Mouse (Mus musculus): ENCODE data around the gene Bglap3. TPM values are rescaled to one million over a fixed set of nuclear protein-coding genes. Genes with fewer than 3 reads are reported as not detected.
A peak's percentile ranks its signal among the peaks of the same experiment; 100 is the strongest.

Gene Bglap3
- polyA plus RNA-seq, 1 experiment = 1.0 TPM

- Histone ChIP-seq H3K9me3 (replicated peaks; ENCODE audit: control insufficient read depth, insufficient read depth, low read length, poor library complexity, severe bottlenecking) (no peaks in the 10 kb centered on the region), H3K4me1 (ENCODE audit: control insufficient read depth, insufficient read depth, low read length) (no peaks in the 10 kb centered on the region), H3K4me3 (ENCODE audit: low read depth, low read length) (peak within 1 kb of the TSS; percentile 92), H3K27me3 (ENCODE audit: control insufficient read depth, insufficient read depth, low read length, poor library complexity, severe bottlenecking) (no peaks in the 10 kb centered on the region), H3K36me3 (ENCODE audit: control insufficient read depth, insufficient read depth, low read length, poor library complexity, severe bottlenecking) (no peaks in the 10 kb centered on the region; the same call in none of the 2 replicates), H3K9ac (ENCODE audit: low read depth, poor library complexity, severe bottlenecking) (peak within 1 kb of the TSS; percentile 87), H3K27ac (ENCODE audit: insufficient read depth, low read length) (peak within 1 kb of the TSS; percentile 83)
- TF ChIP-seq EP300 (IDR thresholded peaks at IDR 0.05; ENCODE audit: insufficient read depth, low read depth, low read length) (peak; percentile 51; the same call in 1 of the 2 replicates), POLR2A (IDR thresholded peaks at IDR 0.05; ENCODE audit: insufficient read depth, low read length) (peak; percentile 94), CTCF (IDR thresholded peaks at IDR 0.05; ENCODE audit: low read depth, low read length) (no peak)
Measured at GRCm38 (mm10) chr3:88336058-88337013, 36.2 kb downstream of the Bglap3 start, which contains the start of the genes Tmem79 and Smg5. Gene Tmem79 (minus strand): TSS chr3:88336148. Gene Smg5 (plus strand): TSS chr3:88336260.

GRCm38 (mm10) chr3:88335436-88336053 lies 37.0 kb downstream of the Bglap3 start:
- Histone ChIP-seq H3K4me3 (ENCODE audit: low read depth, low read length) (peak overlapping the region; percentile 92), H3K9me3 (replicated peaks; ENCODE audit: control insufficient read depth, insufficient read depth, low read length, poor library complexity, severe bottlenecking) (no peaks in the 10 kb centered on the region), H3K4me1 (ENCODE audit: control insufficient read depth, insufficient read depth, low read length) (no peaks in the 10 kb centered on the region), H3K27ac (ENCODE audit: insufficient read depth, low read length) (peak overlapping the region; percentile 83), H3K27me3 (ENCODE audit: control insufficient read depth, insufficient read depth, low read length, poor library complexity, severe bottlenecking) (no peaks in the 10 kb centered on the region), H3K36me3 (ENCODE audit: control insufficient read depth, insufficient read depth, low read length, poor library complexity, severe bottlenecking) (no peaks in the 10 kb centered on the region; the same call in 1 of the 2 replicates), H3K9ac (ENCODE audit: low read depth, poor library complexity, severe bottlenecking) (peak overlapping the region; percentile 87)
- TF ChIP-seq POLR2A (IDR thresholded peaks at IDR 0.05; ENCODE audit: insufficient read depth, low read length) = no peak
- TF ChIP-seq CTCF (IDR thresholded peaks at IDR 0.05; ENCODE audit: low read depth, low read length) = no peak
- TF ChIP-seq EP300 (IDR thresholded peaks at IDR 0.05; ENCODE audit: insufficient read depth, low read depth, low read length) = no peak

GRCm38 (mm10) chr3:88334902-88335435 lies 37.6 kb downstream of the Bglap3 start:
- peak overlapping the region; percentile 92 for H3K4me3 ChIP-seq (ENCODE audit: low read depth, low read length)
- no peaks in the 10 kb centered on the region for H3K27me3 ChIP-seq (ENCODE audit: control insufficient read depth, insufficient read depth, low read length, poor library complexity, severe bottlenecking)
- peak overlapping the region; percentile 83 for H3K27ac ChIP-seq (ENCODE audit: insufficient read depth, low read length)
- H3K9ac ChIP-seq (ENCODE audit: low read depth, poor library complexity, severe bottlenecking) = peak overlapping the region; percentile 87
- H3K9me3 ChIP-seq (replicated peaks; ENCODE audit: control insufficient read depth, insufficient read depth, low read length, poor library complexity, severe bottlenecking) = no peaks in the 10 kb centered on the region
- H3K36me3 ChIP-seq (ENCODE audit: control insufficient read depth, insufficient read depth, low read length, poor library complexity, severe bottlenecking) = no peaks in the 10 kb centered on the region
- no peak for TF ChIP-seq CTCF (IDR thresholded peaks at IDR 0.05; ENCODE audit: low read depth, low read length)
- TF ChIP-seq EP300 (IDR thresholded peaks at IDR 0.05; ENCODE audit: insufficient read depth, low read depth, low read length) = no peak
- TF ChIP-seq POLR2A (IDR thresholded peaks at IDR 0.05; ENCODE audit: insufficient read depth, low read length) = no peak
- no peaks in the 10 kb centered on the region for H3K4me1 ChIP-seq (ENCODE audit: control insufficient read depth, insufficient read depth, low read length)

GRCm38 (mm10) chr3:88334029-88334658 lies 38.4 kb downstream of the Bglap3 start:
- peak overlapping the region; percentile 41 for H3K4me3 ChIP-seq (ENCODE audit: low read depth, low read length)

GRCm38 (mm10) chr3:88331282-88331681 lies 41.3 kb downstream of the Bglap3 start:
- TF ChIP-seq POLR2A (IDR thresholded peaks at IDR 0.05; ENCODE audit: insufficient read depth, low read length) = no peak
- no peak for TF ChIP-seq EP300 (IDR thresholded peaks at IDR 0.05; ENCODE audit: insufficient read depth, low read depth, low read length)
- peak; percentile 87 for TF ChIP-seq CTCF (IDR thresholded peaks at IDR 0.05; ENCODE audit: low read depth, low read length)
- no peaks in the 10 kb centered on the region for H3K36me3 ChIP-seq (ENCODE audit: control insufficient read depth, insufficient read depth, low read length, poor library complexity, severe bottlenecking)
- no peaks in the 10 kb centered on the region for H3K27me3 ChIP-seq (ENCODE audit: control insufficient read depth, insufficient read depth, low read length, poor library complexity, severe bottlenecking)
- no peaks in the 10 kb centered on the region for H3K4me1 ChIP-seq (ENCODE audit: control insufficient read depth, insufficient read depth, low read length)
- no peak overlapping the region for H3K27ac ChIP-seq (ENCODE audit: insufficient read depth, low read length)
- no peak overlapping the region for H3K4me3 ChIP-seq (ENCODE audit: low read depth, low read length)
- H3K9ac ChIP-seq (ENCODE audit: low read depth, poor library complexity, severe bottlenecking) = no peak overlapping the region
- no peaks in the 10 kb centered on the region for H3K9me3 ChIP-seq (replicated peaks; ENCODE audit: control insufficient read depth, insufficient read depth, low read length, poor library complexity, severe bottlenecking)

More at GRCm38 (mm10) chr3:88334029-88334658, 38.4 kb downstream of the Bglap3 start:
- H3K4me1 ChIP-seq (ENCODE audit: control insufficient read depth, insufficient read depth, low read length) = no peaks in the 10 kb centered on the region
- no peaks in the 10 kb centered on the region for H3K9me3 ChIP-seq (replicated peaks; ENCODE audit: control insufficient read depth, insufficient read depth, low read length, poor library complexity, severe bottlenecking)
- H3K9ac ChIP-seq (ENCODE audit: low read depth, poor library complexity, severe bottlenecking) = peak overlapping the region; percentile 87
- H3K27ac ChIP-seq (ENCODE audit: insufficient read depth, low read length) = peak overlapping the region; percentile 83
- H3K27me3 ChIP-seq (ENCODE audit: control insufficient read depth, insufficient read depth, low read length, poor library complexity, severe bottlenecking) = no peaks in the 10 kb centered on the region
- TF ChIP-seq POLR2A (IDR thresholded peaks at IDR 0.05; ENCODE audit: insufficient read depth, low read length) (no peak), EP300 (IDR thresholded peaks at IDR 0.05; ENCODE audit: insufficient read depth, low read depth, low read length) (peak; percentile 45; the same call in 1 of the 2 replicates)
- H3K36me3 ChIP-seq (ENCODE audit: control insufficient read depth, insufficient read depth, low read length, poor library complexity, severe bottlenecking) = no peaks in the 10 kb centered on the region

Data from ES-Bruce4 (cell line).